Comparison of ENCODE assay signal across 17 mouse cellular contexts in genomic region chr2:112593322-112593721, GRCm38 (mm10).
DNase-seq lines count a peak whose midpoint lies in the region; ATAC-seq and TF ChIP-seq lines count a peak whose summit lies in the region.
"Had no signal": no experiment of that assay in that cellular context is flagged by ENCODE, and none has a peak within 500 bp of the region (broad histone marks: within the 10 kb centered on the region; RNA-seq: fewer than 3 reads in every experiment).

No protein-coding gene starts in this region.

- no peak overlapping the region for H3K4me3 ChIP-seq in forebrain, embryonic 15.5 days
- no peak overlapping the region for H3K4me3 ChIP-seq in forebrain, embryonic 12.5 days (replicated peaks)
- H3K4me3 ChIP-seq in layer of hippocampus, adult 2 months = no peak overlapping the region
- H3K4me3 ChIP-seq: embryonic facial prominence, embryonic 10.5 days; heart, embryonic 12.5 days; hindbrain, embryonic 10.5 days had no signal

- no peak for DNase-seq in layer of hippocampus, adult 2 months (ENCODE audit: low spot score in 2 of 2)
- no peak for DNase-seq in layer of hippocampus, adult 18-20 months (ENCODE audit: low spot score in 2 of 2)
- DNase-seq in MN1 (ENCODE audit: low spot score) = peak; percentile 10
- no peak for DNase-seq in lung, postnatal 25 days (ENCODE audit: low spot score)
- no peak for DNase-seq in c-Kit-positive CD71-positive TER-119-positive erythroid progenitor cells, embryonic 14.5 days (ENCODE audit: low spot score)
- DNase-seq: adrenal gland, adult 2 months; adrenal gland, postnatal 25 days; B cell, adult 2 months; cerebellum, adult 2 months; gastrocnemius, postnatal 14 days had no signal

- peaks cover 16% of the 10 kb centered on the region for H3K4me1 ChIP-seq in forebrain, embryonic 15.5 days
- H3K4me1 ChIP-seq in forebrain, embryonic 12.5 days = 0 out of 2 replicates have a peak, but pooled peaks cover 4% of the 10 kb centered on the region
- H3K4me1 ChIP-seq: embryonic facial prominence, embryonic 10.5 days; heart, embryonic 12.5 days had no signal

- no peaks in the 10 kb centered on the region for H3K9me3 ChIP-seq in forebrain, embryonic 15.5 days
- H3K9me3 ChIP-seq in forebrain, embryonic 12.5 days = no peaks in the 10 kb centered on the region
- H3K9me3 ChIP-seq: embryonic facial prominence, embryonic 10.5 days; heart, embryonic 12.5 days; hindbrain, embryonic 10.5 days had no signal

- 65% methylated on average over 2 of the region's 2 CpGs for WGBS in forebrain, embryonic 15.5 days
- 80% methylated on average over 2 of the region's 2 CpGs for WGBS in forebrain, embryonic 12.5 days

- H3K9ac ChIP-seq in forebrain, embryonic 15.5 days (replicated peaks) = no peak overlapping the region
- H3K9ac ChIP-seq in forebrain, embryonic 12.5 days = no peak overlapping the region
- H3K9ac ChIP-seq: heart, embryonic 12.5 days; hindbrain, embryonic 14.5 days had no signal

- no peaks in the 10 kb centered on the region for H3K27me3 ChIP-seq in forebrain, embryonic 15.5 days
- H3K27me3 ChIP-seq in forebrain, embryonic 12.5 days = no peaks in the 10 kb centered on the region
- H3K27me3 ChIP-seq: heart, embryonic 12.5 days had no signal

- TF ChIP-seq CTCF in layer of hippocampus, adult 2 months (conservative IDR thresholded peaks at IDR 0.05) = no peak

- H3K4me2 ChIP-seq in forebrain, embryonic 15.5 days (replicated peaks) = no peak overlapping the region
- no peak overlapping the region for H3K4me2 ChIP-seq in forebrain, embryonic 12.5 days
- H3K4me2 ChIP-seq: heart, embryonic 12.5 days; hindbrain, embryonic 14.5 days had no signal

- H3K36me3 ChIP-seq in forebrain, embryonic 15.5 days = no peaks in the 10 kb centered on the region
- H3K36me3 ChIP-seq in forebrain, embryonic 12.5 days (replicated peaks) = no peaks in the 10 kb centered on the region
- H3K36me3 ChIP-seq: embryonic facial prominence, embryonic 10.5 days; heart, embryonic 12.5 days; hindbrain, embryonic 10.5 days had no signal

- H3K27ac ChIP-seq in forebrain, embryonic 15.5 days (replicated peaks) = 0 out of 2 replicates have a peak overlapping the region, but pooled peaks have one; percentile 5
- H3K27ac ChIP-seq in forebrain, embryonic 12.5 days = no peak overlapping the region
- H3K27ac ChIP-seq in layer of hippocampus, adult 2 months = peak overlapping the region; percentile 92
- H3K27ac ChIP-seq: embryonic facial prominence, embryonic 10.5 days; hindbrain, embryonic 10.5 days; hindbrain, embryonic 14.5 days had no signal

- ATAC-seq in forebrain, embryonic 15.5 days (replicated peaks) = no peak
- ATAC-seq in forebrain, embryonic 12.5 days (ENCODE audit: low FRiP score) = no peak
- ATAC-seq: CD4-positive, CD25-positive, alpha-beta regulatory T cell, adult 4 months had no signal
